Mouse (Mus musculus): ENCODE data around the gene Klc1.

DNA sequence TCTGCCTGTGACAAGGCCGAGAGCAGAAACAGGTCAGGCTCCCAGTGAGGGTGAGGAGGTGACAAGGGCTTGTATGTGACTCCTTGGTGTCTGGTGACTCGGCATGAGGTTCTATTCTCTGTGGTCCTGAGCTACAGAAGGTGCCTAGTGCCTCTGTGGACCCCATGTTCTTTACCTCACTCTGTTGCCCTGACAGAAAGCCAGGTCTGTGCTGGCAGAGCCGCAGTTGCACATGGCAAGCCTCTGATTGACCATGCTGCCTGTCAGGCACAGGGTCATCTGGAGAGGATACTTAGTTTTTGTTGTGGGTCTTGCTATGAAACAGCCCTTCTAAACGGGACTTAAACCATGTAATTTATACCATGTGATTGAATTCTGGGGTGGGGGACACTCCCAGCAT, 63.3 kb downstream of the Klc1 start:
- TF ChIP-seq GATA1 (IDR thresholded peaks at IDR 0.05; ENCODE audit: low read length) (no peak), TAL1 (IDR thresholded peaks at IDR 0.05; ENCODE audit: low read length) (no peak)
